Mouse (Mus musculus) kidney, postnatal 10 days (tissue): Measurements from ENCODE around the gene Pdpn.

Experiments
- DNase-seq: peaks from one replicate; pipeline ENCODE4 v3.0.0; 2021; ENCODE audit warnings: mixed read lengths

The Pdpn gene

GRCm38 (mm10) chr4:143298431-143299315, 691 bp downstream of the Pdpn start:
- peak; percentile 54 for DNase-seq

- DNase-seq, result no peak
These were observed 2.3 kb downstream of the Pdpn start for GRCm38 (mm10) chr4:143297016-143297556.

DNA sequence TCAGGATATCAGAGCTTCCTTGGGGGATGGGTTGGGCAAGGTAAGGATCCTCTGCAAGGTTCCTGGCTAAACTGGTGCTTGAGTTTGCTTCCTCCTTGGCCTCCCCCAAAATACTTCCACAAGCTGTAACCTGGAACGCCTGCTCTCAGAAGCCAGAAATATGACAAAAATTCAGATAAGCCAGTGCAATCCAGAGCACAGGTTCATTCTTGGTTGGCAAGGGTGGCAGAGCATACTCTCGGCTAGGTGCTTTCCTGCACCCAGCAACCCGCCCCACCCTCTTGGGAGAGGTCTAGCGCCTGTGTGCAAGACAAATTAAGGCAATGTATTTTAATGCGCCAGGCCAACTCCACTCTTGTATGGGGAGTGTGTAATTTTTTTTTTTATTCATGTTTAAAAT, 3.2 kb downstream of the Pdpn start:
- no peak for DNase-seq

GRCm38 (mm10) chr4:143294324-143294723, 5.0 kb downstream of the Pdpn start:
- DNase-seq, result no peak

DNA sequence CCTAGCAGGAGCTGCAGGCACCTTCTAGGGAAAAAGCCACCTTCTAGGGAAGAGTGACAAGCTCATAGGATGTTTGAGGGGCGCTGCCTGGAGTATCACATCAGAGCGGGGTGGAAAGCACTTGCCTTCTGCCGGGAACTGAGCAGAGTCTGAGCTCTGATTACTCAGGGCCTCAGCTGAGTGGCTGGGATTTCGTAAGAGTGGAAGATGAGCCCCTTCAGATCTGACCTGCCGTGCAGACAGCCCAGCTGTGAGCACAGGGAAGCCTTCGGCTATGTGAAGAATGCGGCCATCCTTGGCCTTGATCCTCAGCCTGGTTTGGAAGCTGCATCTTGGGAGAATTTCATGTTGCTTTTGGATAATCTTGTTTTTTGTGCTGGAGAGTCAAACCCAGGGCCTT, 10.5 kb downstream of the Pdpn start:
- peak; percentile 22 for DNase-seq

DNA sequence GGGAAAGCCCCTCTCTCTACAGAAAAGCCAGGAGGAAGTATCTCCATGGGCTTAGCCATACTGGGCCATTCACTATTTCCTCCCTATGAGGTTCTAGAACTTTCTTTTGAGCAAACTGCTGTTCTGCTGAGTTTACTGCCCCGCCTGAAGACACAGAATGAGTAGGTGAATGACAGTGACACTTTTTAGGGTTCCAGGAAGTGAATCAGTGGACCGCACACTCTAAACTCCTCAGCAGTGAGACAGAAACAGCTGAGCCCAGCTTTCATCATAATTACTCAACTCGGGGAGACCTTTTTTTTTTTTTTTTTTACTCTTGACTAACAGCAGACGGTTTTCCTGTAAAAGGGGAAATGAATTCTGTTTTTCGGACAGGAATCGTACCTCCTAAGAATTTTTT, 10.9 kb downstream of the Pdpn start:
- DNase-seq, result no peak

DNA sequence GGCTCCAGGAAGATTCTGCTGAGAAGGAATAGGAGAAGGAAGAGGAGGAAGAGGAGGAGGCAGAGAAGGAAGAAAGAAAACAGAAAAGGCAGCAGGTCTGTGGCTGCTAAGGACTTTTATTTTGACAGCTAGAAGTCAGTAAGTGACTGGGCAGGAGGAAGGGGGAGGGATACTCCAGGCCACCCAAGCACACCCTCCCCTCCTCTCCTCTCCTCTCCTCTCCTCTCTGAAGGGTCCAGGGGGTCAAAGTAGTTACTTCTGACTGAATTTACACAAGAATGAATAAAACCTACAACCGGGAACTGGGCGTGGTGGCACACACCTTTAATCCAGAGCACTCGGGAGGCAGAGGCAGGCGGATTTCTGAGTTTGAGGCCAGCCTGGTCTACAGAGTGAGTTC, 12.3 kb downstream of the Pdpn start:
- DNase-seq, result no peak

DNA sequence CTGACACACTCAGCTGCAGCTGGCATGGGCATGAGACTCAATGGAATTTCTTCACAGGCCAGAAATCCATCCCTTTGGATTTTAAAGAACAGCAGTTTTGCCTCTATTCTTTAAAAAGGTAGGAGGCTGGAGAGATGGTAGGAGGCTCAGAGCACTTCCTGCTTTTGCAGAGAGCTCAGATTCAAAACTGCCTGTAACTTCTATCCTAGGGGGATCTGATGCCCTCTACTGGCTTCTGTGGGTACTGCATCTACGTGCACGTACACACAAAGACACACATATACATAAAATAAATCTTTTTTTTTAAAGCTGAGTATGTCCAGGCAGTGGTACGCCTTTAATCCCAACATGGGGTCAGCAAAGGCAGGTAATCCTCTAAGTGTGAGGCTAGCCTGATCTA, 19.2 kb downstream of the Pdpn start:
- peak; percentile 44 for DNase-seq

DNA sequence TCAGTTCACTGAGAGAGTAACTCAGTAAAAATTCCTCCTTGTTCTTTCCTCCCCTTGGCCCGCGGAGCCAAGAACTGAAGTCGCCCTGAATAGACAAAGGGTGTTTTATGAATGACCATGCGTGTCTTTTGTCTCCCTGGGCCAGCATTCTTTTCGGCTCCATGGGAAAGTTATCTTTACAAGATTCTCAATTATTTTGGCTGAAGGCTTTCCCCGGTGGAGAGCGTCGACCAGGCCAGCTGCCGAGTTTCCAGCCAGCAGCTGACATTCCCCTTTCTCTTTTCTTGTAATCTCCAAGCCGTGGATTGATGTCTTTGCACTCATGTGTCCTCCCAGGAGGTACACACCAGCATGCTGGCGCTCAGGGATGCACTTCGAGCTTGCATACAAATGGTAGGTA, 19.7 kb downstream of the Pdpn start:
- no peak for DNase-seq

GRCm38 (mm10) chr4:143279016-143279415, 20.3 kb downstream of the Pdpn start:
- DNase-seq, result no peak

GRCm38 (mm10) chr4:143278429-143278871, 20.9 kb downstream of the Pdpn start:
- DNase-seq, result peak; percentile 39

DNA sequence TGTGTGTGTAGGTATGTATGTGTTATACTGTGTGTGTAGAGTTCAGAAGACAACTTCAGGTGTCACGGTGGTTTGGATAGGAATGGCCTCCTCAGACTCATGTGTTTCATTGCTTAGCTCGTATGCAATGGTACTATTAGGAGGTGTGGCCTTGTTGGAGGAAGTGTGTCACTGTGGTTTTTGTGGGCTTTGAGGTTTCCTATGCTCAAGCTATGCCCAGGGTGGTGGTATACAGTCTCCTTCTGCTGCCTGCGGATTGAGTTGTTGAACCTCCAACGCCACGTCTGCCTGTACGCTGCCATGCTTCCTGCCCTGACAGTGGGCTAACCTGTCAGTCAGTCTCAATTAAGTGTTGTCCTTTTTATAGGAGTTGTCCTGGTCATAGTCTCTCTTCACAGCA, 22.0 kb downstream of the Pdpn start:
- DNase-seq, result no peak

GRCm38 (mm10) chr4:143271571-143271970, 27.8 kb downstream of the Pdpn start:
- no peak for DNase-seq

DNA sequence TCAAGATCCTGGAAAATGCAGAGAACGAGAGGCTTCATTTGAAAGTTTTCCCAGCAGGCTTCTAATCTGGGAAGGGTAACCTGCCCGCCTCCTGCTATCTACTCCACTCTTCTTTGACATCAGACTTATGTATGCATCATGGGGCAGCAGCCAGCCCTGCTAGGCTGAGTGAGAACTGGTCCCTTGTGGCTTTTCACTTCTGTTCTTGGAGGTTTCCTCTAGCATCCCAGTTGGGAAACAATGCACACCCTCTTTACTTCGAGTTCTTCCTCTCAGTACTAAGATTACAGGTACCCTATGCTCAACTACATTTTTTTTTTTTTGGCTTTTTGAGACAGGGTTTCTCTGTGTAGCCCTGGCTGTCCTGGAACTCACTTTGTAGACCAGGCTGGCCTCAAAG, 28.5 kb downstream of the Pdpn start:
- no peak for DNase-seq

- no peak for DNase-seq
These were observed 36.7 kb downstream of the Pdpn start for GRCm38 (mm10) chr4:143262696-143263095.

GRCm38 (mm10) chr4:143259718-143260349, 39.5 kb downstream of the Pdpn start:
- no peak for DNase-seq

- peak; percentile 76 for DNase-seq
These were observed 40.8 kb downstream of the Pdpn start for GRCm38 (mm10) chr4:143258517-143258916.

GRCm38 (mm10) chr4:143257971-143258370, 41.4 kb downstream of the Pdpn start:
- DNase-seq, result no peak

- peak; percentile 37 for DNase-seq
These were observed 43.8 kb downstream of the Pdpn start for GRCm38 (mm10) chr4:143255541-143255940.

GRCm38 (mm10) chr4:143253356-143253755, 46.0 kb downstream of the Pdpn start:
- DNase-seq, result no peak

DNA sequence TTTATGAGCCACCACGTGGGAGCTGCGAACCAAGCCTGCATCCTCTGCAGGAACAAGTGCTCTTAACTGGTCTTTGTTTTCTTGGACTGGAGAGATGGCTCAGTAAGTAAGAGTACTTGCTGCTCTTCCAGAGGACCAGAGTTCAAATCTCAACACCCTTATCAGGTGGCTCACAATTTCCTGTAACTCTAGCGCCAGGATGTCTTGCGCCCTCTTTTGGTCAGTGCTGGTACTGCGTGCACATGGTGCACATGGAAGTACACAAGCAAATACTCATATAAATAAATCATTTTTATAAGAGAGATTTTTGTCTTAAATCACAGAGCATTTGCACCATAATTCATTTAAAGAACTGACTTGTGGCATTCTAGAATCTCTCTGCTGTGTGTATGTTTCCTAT, 51.3 kb downstream of the Pdpn start:
- peak; percentile 21 for DNase-seq

DNA sequence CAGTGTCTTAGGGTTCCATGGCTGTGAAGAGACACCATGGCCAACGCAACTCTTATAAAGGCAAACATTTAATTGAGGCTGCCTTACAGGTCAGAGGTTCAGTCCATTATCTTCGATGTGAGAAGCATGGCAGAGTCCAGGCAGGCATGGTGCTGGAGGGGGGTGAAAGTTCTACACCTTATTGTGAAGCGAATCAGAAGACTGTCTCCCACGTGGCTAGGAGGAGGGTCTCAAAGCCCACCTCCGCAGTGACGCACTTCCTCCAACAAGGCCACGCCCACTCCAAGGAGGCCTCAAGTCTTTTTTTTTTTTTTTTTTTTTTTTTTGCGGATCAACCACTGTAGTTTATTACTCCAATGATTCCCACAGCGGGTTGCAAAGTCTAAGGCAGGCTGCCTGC, 58.1 kb downstream of the Pdpn start:
- DNase-seq, result no peak

DNA sequence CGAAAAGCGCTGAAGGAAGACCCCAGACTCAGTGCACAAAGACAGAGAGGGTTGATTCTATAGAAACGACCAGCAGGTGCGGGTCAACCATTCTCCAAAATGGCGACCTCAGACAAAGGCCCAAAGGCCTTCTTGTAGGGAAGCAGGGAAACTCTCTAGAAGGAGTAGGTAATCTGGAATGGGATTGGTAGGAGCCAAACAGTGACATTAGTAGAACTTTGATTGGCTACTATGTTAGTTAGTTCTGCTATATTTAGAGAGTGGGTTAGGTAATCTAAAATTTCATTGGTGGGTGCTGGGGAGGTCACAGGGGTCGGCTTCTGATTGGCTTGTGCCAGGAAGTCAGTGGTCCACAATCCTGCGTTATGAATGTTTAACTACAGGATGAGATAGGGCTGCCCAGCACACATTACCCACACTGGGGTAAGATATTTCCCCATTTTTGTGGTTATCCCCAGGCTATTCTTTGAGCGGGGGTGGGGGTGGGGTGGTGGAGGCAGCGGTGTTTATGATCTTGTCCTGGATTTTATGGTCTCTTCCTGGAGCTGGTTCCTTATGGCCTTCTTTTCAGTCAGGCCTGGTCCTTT, 59.7 kb downstream of the Pdpn start:
- DNase-seq, result no peak

GRCm38 (mm10) chr4:143239117-143239516, 60.2 kb downstream of the Pdpn start:
- no peak for DNase-seq
